Mouse (Mus musculus): ENCODE measurements around the gene Gabrb2. TPM values are rescaled to one million over a fixed set of nuclear protein-coding genes. Genes with fewer than 3 reads are reported as not detected.

Gene Gabrb2
- polyA plus RNA-seq, 1 experiment from 2014 or later, result 1.5 TPM

- Histone ChIP-seq H3K9me3 (no peaks in the 10 kb centered on the region), H3K4me3 (replicated peaks) (no peak overlapping the region), H3K27me3 (replicated peaks) (no peaks in the 10 kb centered on the region), H3K4me2 (replicated peaks) (no peak overlapping the region), H3K27ac (no peak overlapping the region), H3K9ac (no peak overlapping the region), H3K4me1 (replicated peaks) (no peaks in the 10 kb centered on the region), H3K36me3 (no peaks in the 10 kb centered on the region)
- ATAC-seq, result no peak
- 63% methylated on average over 3 of the region's 3 CpGs for WGBS
Observed at GRCm38 (mm10) chr11:42654189-42654588, 234.6 kb downstream of the Gabrb2 start.

GRCm38 (mm10) chr11:42668657-42669056, 249.1 kb downstream of the Gabrb2 start:
- Histone ChIP-seq H3K4me2 (replicated peaks) (no peak overlapping the region), H3K36me3 (no peaks in the 10 kb centered on the region), H3K9ac (no peak overlapping the region), H3K9me3 (no peaks in the 10 kb centered on the region), H3K4me3 (replicated peaks) (no peak overlapping the region), H3K27me3 (replicated peaks) (no peaks in the 10 kb centered on the region), H3K4me1 (replicated peaks) (no peaks in the 10 kb centered on the region), H3K27ac (no peak overlapping the region)
- ATAC-seq, result no peak
- WGBS, result 84% methylated on average over 4 of the region's 4 CpGs

Other genes with a start within 250 kb of the Gabrb2 start
- gene Gabra1, start 236.8 kb upstream of the Gabrb2 start, polyA plus RNA-seq (2015; fragmentation: Nextera tagmentation; extraction: Ambion mirVana), result 3.8 TPM in 2 replicates
- gene Gabra6, start 98.7 kb upstream of the Gabrb2 start, polyA plus RNA-seq (2015; fragmentation: Nextera tagmentation; extraction: Ambion mirVana), result not detected in 2 replicates